Mouse (Mus musculus): ENCODE results near the gene Notch2.
"Not testable (repeated sequence)": the region's sequence is repeated elsewhere in the genome, so short reads cannot be mapped to it uniquely, and the experiment has no call there.

Gene Notch2

DNA sequence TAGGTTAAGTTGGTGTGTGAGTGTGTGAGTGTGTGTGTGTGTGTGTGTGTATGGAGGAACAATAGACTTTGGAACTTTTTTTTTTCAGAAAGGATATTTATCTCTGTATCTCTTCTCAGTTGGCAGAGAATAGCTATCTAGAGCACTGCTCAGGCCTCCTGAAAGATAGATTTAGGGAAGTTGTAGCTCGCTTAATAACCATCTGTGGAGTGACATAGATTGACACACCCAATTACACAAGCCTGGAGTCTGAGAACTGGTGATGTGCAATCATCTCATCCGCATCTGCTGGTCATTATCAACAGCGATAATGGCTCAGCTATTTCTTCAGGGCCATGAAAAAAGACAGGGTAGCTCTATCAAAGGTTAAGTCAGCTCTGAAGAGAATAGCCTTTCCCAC is 18.9 kb downstream of the Notch2 start:
- DNase-seq: no peak

DNA sequence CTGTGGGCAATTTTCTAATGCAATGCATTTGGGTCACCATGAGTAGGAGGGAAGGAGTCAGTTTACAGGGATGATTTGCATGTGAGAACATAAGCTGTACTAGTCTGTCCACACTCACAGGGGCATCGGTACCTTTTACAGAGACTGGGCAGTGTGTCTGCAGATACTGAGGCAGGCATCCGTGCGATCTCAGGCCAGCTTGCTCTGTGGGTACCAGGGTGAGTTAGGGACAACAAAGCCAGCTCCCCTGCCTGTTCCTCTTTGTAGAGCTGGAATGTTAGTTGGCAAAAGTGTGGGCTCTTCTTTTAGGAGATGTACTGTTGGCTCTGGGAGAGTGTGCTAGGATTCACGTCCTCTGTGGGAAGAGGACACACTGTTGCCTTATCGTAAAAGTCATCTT is 19.6 kb downstream of the Notch2 start:
- DNase-seq: no peak

DNA sequence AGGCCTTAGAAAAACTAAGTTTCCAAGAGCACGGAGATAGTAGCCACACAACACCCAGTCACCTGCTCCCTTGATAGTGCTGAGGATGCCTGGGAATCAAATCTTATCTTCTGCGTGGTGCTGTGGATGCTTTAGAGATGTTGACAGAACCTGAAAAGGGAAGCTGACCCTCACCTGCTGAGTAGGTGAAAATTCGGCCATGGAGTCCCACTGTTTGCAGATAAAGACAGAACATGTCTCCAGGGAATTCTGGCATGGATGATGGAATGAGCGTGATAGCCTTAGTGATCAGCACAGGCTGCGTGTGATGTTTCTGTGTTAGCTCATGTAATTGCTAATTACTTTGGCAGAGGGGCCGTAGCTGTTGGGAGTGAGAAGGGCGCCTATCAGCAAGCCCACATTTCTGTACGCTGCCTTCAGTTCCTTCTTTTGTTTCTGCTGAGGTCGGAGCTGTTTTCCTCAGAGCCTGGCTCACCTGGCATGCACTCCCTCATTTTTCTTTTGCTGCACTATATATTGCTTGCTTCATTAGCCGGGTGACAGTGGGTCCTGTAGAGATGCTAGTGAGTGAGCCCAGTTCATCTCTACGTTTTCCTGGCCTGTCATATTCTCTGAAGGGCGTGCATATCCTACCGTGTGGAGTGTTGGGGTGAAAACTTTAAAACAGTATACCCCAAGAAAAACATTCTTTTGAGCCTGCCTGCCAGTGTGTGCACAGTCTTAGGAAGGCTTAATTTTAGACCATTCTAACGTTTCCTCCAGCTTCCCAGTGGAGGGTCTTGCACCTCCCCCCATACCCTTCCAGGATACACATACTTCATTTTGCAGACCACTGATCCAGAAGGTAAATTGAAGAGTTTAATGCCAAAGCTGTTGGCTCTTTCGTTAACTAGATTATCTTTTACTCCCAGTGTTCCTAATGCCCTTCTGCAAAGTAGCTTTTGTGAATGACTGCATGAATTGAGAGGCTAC is 21.6 kb downstream of the Notch2 start:
- no peak for DNase-seq

DNA sequence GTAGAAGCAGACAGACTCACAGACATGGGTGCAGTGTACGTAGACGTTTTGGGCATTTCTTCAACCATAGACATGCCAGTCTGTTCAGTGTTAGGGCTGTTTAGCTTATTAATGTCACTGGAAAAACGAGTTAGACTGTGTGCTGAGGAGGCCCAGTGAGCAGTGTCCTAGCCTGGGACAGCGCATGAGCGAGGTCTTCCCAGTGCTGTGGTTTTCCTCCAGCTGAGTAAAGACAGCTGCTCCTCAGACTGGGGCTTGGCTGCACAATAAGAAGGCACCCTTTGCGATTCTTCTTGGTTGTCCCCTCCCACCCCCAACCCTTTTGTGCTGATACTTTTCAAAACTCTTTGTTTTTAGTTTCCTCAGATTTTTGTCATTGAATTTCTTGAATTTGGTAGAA is 22.8 kb downstream of the Notch2 start:
- no peak for DNase-seq

DNA sequence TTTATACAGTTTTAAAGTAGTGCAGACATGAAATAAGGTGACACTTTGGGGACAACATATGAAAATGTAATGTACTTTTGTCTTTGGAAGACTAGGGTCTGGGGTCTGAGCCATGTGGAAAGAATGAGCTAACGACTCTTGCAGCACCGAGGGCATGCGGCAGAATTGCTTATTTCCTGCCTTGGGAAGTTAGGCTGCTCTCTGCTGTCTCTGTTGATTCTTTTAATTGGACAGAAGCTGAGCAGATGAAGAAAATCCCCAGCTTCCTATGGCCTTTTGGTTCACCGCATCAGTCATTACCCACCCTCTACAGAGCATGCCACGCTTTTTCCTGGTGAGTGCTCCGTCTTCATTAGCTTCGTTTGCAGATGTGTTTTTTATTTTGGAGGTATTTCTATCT is 23.8 kb downstream of the Notch2 start:
- DNase-seq: no peak

DNA sequence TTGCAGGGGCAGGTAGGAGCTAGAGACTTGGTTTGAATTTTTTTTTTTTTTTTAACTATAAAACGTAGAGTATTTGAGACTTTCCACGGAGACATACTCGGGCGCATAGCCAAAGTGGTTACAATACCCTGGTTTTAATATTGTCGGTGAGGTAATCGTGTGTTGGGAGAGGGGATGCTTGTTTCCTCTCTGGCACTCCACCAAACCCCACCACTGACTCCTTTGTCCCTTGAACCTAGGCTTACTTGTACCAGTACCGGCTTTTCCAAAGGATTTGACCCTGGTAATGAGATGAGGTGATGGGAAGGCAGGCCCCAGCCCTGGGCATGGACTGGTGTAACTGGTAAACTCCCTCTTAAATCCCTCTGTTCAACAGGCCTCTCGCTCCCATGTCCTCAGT is 25.3 kb downstream of the Notch2 start:
- DNase-seq: no peak

DNA sequence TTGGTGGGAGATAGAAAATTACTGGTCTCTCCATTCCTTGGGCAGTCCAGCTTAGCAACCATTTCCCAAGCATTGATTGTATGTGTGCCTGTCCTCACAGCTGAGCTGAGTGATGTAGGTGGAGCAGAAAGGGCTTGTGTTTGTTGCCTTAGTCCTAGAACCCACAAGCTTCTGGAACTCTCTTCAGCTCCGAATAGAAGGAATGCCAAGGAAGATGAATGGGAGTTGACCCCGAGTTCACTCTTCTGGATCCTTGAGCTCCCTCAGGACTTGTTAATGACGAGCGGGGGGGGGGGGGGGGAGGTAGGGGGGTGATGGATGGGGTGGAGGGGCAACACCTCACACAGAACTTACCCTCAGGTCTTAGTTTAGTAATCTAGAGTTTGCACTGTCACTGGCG is 25.9 kb downstream of the Notch2 start:
- no peak for DNase-seq

DNA sequence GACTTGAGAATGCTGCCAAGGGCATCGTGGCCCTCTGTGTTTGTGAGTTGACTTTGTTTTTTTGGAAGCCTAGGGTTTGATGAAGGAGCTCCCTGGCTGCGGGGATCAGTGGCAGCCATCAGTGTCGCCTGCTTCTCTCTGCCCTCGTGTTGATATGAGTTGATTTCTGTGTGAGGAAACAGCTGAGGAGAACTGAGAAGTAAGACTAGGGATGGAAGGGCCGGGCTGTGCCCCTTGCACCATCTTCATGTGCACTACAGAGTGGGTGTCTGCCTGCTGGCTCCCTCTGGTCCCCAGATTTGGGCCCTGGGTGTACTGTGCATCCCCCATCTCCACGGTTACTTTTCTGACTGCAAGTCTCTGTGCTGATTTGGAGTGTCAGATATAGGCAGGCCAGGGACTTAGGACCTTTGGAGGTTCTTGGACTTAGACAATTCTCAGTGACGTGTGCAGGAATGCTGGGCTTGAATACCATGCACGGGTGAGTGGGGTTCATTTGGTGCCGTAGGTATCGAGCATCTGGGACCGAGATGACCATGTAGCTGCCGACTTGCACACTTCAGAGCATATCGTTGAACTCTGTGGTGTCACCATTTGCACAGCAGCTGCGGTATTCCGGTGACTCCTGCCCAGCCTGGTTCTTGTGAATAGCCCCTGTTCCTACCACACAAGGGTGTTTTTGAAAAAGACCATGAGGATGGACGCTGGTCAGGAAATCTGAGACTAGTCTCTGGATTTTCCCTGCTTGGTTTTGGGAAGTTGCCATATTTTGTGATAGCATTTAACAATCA is 26.5 kb downstream of the Notch2 start:
- DNase-seq: no peak

DNA sequence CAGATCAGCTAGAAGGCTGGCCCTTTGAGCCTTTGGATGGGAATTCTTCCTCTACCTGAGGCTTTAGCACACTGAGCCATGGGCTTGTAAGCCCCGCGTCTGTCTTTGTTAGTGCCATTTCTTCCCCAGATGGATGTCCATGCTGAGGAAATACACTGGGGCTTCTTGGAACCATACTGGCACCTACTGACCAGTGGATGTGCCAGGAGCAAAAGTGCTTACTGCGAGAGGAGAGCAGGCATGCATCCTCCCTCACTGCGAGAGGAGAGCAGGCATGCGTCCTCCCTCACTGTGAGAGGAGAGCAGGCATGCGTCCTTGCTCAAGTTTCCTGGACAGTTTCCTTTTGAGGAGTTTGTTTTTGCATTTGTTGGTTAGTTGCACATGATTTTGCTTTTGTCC is 27.5 kb downstream of the Notch2 start:
- DNase-seq: no peak

DNA sequence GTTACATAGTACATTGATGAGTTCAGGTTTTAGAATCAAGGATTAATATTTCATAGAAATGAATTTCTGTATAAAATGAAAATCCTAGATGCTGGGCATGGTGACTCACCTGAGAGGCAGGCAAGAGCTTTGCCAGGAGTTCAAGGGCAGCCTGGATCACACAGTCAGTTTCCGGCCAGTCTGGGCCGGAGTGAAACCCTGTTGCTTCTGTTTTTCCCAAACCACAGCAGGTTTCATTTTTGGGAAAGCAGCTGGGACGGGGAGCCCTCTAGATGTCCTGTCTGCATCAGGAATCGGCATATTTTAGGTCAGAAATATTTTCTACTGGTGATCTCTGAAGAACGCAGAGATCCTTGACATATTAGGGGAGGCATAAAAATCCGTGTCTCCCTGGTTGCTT is 29.0 kb downstream of the Notch2 start:
- no peak for DNase-seq

DNA sequence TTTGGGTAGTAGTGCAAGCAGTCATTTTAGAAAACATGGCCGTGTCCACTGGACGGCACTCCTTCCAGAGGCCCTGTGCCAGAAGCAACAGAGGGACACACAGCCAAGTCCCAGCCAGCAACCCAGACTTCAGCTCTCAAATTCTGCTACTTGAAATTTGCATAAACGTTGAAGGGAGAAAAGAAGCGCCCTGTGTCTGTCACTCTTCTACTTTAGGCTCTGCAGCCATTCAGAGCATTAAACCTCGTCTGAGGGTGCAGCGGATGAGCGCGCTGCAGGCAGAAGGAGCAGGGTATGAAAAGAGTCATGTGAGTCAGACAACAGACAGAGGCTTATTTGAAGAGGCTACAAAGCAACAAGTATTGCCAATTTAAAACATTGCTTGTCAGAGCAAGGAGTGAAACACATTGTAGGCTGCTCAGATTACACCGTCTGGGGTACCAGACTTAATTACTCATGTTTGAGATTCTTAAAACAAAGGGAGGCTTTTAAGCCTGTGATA is 29.7 kb downstream of the Notch2 start:
- DNase-seq: peak; percentile 8

DNA sequence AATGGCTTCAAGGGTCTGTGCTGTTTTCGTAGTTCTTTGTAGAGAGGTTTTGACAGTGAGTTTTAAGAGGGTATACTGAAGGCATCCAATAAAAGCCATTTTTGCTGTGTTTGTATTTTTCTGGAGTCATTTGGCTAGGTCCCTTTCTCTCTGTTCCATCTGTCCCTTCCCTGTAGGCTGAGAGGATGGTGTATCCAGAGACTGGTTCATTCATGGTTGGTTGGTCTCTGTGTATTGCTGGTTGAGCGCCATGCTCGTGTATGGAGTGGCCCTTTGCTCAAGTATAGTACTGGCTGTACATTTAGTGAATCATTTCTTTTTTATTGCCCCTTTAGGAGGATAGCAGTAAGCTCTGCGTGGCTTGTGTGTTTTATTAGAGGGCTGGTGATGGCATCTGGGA is 30.3 kb downstream of the Notch2 start:
- no peak for DNase-seq

DNA sequence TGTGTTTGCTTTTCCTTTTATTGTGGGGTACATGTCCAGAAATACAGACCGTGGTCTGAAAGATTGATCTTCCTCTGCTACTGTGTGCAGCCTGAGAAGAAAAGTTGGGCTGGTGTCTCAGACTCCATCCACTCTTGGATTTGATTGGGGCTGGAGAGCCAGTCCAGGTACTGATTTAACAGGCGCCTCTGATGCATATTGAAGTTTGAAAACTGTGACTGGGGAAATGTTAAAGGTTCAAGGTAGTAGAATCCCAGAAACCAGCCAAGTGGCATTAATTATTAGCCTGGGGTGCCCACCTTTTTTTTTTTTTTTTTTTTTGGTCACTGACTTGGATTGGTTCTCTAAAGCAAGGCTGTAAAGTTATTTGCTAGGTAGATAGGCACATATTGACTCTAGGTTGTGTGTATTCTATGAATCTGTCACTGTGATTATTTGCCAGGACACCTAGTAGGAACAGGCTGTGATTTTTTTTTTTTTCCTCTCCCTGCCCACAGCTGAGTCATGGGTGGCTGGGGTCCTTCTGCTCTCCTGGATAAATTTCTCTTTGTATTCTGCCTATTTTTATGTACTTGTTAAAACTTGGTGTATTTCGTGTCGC is 31.5 kb downstream of the Notch2 start:
- no peak for DNase-seq

DNA sequence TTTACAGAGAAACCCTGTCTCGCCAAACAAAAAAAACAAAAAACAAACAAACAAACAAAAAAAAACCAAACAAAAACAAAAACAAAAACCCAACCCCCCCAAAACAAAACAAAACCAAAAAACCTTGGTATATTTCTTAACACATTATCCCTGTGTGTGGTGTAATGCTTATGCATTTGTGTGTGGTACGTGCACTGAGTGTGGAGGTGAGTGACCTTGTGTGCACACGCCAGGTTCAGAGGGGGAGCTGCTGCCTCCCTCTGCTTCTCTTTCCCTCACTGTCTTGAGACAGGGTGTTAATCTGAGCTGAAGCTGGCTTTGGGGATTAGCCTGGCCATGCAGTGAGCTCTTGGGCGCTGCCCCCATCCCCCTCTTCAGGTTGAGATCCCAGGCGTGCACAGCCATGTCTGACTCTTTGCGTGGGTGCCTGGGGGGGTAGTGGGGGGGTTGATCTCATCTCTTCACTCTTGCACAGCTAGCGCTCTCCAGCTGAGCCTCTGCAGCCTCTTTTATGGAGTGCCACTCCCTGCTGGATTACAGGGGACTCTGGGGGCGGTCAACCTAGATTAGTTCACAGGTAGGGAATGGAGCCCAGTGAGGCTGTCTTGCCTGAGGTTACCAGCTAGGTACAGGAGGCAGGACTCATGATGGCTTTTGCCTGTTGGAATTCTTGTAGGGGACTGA is 32.3 kb downstream of the Notch2 start:
- no peak for DNase-seq

DNA sequence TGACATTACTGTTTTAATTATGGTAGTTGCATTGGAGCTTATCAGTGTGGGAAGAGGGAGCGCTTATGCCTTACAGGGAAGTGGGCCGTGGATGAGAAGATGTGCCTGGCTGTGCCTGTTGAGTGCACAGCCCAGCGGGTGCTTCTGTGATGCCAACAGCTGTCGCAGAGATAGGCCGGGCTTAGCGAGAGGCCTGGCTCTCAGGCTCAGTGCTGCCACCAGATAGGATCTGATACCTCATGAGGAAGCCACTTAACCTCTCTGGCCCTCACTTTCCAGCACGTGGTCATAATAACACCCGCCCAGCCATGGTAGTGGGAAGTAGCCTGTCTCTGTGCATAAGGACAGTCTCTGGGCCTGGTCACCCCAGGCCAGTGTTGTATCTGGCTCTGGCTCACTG is 33.0 kb downstream of the Notch2 start:
- no peak for DNase-seq

DNA sequence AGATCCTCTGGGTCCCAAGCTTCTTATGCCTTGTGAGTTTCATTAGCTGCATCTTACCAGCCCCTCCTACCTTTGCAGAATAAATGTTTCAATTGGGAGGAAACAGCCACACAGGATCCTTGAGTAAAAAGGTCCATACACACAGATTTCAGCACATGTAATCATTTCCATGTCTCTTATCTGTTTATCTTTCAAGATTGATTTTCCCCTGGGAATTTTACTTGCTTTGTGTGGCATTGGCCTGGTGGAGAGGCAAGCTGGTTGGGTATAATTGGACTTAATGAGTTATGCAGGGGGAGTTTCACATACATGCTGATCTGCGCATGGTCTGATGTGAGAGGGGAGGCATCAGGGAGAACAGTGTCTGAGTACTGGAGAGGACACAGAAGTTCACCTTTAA is 36.3 kb downstream of the Notch2 start:
- DNase-seq: no peak

DNA sequence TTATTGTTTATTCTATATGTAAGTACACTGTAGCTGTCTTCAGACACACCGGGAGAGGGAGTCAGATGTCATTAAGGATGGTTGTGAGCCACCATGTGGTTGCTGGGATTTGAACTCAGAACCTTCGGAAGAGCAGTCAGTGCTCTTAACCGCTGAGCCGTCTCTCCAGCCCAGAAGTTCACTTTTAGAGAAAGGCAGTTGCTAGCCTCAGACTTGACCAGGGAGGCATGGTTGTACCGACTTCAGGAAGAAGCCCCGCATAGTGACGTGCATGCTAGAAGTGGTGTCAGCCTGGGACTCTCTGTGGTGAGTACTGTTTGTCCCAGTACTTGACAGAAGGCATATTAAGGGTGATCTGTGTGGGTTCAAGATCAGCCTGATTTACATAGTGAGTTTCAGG is 36.8 kb downstream of the Notch2 start:
- not testable (repeated sequence) for DNase-seq

DNA sequence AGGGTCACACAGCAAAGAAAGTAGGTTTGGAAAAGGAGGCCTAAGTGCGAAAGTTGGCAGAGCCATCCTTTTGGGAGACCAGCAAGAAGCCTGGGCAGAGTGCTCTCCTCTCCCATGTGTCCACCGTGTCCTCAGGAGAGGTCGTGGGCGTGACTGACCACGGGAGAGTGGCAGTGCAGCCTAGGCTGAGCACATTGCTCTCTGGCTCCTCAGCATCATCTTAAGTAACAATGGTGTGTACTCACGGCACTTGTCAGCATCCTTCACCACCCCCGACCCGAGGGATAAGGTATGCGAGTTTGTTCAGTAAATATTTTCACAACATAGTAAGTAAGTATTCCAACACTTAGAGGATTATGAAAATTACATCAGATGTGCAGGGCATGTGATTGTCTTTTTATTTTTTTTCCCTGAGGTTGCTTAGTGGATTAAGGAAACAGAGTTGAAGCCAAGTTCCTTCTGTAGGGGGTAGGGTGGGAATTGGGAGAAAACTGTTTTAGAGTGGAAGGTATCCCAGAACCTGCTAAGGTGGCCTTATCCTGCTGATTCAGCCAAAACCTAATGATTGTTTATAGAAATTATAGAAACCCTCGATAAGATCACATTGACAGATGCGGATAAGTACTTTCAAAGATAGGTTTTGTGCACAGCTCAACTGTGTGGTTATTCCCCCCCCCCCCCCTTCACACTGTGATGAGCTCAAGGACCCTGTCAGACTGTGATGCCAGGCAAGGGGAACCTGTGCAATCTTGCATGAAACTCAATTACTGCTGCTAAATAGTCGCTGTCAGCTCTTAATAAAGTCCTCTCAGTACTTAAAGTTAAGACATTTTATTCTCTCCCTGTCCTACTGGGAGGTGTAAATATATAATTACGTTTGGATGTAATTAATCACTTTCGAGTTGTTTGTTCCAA is 37.4 kb downstream of the Notch2 start:
- DNase-seq: no peak

DNA sequence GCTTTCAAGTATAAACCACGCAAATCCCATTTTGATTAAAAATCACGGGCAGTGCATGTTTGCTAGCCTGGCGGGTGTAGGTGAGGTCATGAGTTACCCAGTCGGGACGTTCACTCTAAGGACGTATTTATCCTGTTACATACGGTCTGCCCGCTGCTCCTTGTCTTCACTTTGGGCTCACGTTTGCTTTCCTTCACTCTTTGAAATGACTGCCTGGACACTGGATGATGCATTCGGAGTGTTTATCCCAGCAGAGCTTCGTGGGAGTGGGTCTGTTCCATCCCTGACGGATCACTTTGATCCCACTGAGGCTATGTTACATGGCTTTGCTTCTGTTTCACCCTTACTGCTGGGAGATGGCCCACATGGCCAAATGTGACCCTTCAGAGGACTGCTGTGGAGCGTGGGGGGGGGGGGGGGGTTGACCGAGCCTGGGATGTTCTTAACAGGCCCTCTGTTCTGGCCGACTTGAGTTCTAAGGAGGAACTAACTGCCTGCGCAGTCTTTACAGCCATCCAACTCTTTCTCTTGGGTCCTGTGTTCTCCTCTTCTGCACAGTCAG is 38.2 kb downstream of the Notch2 start:
- no peak for DNase-seq

DNA sequence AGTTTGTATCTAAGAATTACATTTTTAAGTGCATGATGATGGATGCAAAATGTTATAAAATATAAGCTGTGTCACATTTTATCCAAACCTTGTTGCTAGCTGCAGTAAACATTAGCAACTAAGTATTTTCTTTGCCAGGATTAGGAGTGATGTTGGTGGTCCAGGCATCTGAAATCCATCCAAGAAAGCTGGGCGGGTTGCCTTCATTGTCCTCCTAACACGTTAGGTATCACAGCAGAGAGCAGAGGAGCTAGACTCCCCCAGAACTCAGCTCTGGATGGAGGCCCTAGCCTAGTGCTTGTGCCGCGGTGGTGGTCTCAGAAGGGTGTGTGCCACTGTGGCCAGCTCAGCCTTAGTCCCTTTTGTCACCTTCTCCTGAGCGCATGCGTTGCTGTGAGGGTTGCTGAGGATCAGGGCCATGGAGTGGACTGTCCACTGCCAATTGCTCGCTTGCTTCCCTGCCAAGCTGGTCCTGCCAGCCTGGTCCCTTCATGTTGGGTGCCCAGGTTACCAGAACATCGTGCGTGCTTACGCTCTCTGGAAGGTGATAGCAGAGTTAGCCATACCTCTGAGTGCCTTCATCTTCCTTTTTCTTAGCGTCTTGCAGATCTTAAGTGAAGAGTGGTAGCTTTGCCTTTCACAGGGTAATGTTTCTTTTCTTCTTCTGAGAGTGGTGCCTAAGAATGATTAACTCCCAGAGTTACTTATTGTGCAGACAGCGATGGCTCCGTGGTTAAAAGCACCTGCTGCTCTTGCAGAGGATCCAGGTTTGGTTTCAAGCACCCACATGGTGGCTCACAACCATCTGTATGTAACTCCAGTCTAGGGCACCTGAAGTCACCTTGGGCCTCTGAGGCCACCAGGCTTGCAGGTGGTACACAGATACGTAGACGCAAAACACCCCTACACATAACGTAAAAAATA is 39.4 kb downstream of the Notch2 start:
- no peak for DNase-seq

Data from cerebellum, adult 11 months (tissue).